ENCODE assay signal across 13 mouse cellular contexts in the genomic region with DNA sequence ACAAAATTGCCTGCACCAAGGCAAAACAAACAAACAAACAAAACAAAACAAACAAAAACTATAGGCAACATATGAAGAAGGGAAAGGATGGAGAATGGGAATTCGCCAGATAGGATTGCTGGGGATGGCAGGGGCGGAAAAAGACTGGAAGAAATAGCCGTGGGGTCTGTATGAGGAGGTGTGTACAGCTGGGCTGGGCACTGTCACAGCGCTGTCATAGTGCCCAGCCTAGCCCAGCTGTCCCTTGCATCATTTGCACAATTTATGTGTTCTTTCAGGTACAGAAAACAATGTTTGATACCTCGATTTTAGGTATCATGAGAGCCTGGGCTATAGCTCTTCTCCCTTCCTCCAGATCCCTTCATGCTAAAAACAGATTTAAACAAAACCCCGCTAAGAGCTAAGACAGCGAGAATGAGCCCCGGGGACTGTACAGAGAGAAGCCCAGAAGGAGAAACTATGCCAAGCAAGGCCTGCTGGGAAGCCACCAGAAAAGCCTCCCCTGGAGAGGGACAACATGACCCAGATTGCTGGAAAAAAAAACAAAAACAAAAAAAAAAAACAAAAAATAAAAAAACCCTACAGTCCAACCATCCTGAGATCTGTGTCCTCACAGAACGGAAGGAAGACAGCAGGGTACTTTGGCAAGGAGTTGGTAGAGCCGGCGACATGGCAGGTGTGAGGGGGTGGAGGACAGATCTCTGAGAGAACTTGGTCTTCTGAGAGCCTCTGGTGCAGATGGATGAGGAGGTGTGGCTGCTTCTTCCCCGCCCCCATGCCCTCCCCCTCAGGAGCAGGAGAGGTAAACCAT.
DNase-seq lines count a peak whose midpoint lies in the region; ATAC-seq lines count a peak whose summit lies in the region.
"Had no signal": no experiment of that assay in that cellular context is flagged by ENCODE, and none has a peak within 500 bp of the region (broad histone marks: within the 10 kb centered on the region; RNA-seq: fewer than 3 reads in every experiment).

No protein-coding gene starts in this region.

- no peaks in the 10 kb centered on the region for H3K27me3 ChIP-seq in heart, embryonic 12.5 days (replicated peaks)
- H3K27me3 ChIP-seq: CH12.LX; embryonic facial prominence, embryonic 13.5 days had no signal

- no peak for DNase-seq in heart, postnatal 14 days
- DNase-seq in brain, adult 2 months (ENCODE audit: low read depth, low spot score), result peak; percentile 97
- peak; percentile 79 for DNase-seq in layer of hippocampus, adult 9-11 months
- peak; percentile 26 for DNase-seq in right cerebral cortex, postnatal 14 days
- no peak for DNase-seq in kidney, adult 8-10 months
- no peak for DNase-seq in urinary bladder, postnatal 14 days (ENCODE audit: low spot score)
- DNase-seq in adrenal gland, adult 2 months, result no peak
- DNase-seq: adrenal gland, postnatal 25 days; kidney, adult 11 months; lung, adult 18-20 months had no signal

- no peak overlapping the region for H3K4me3 ChIP-seq in heart, embryonic 12.5 days

- H3K4me2 ChIP-seq in heart, embryonic 12.5 days, result no peak overlapping the region

- peaks cover 5% of the 10 kb centered on the region for H3K4me1 ChIP-seq in heart, embryonic 12.5 days (replicated peaks)

- 64% methylated on average over 12 of the region's 12 CpGs for WGBS in heart, embryonic 12.5 days

- no peaks in the 10 kb centered on the region for H3K9me3 ChIP-seq in heart, embryonic 12.5 days (replicated peaks)
- H3K9me3 ChIP-seq: embryonic facial prominence, embryonic 13.5 days had no signal

- H3K36me3 ChIP-seq in heart, embryonic 12.5 days, result no peaks in the 10 kb centered on the region
- H3K36me3 ChIP-seq: embryonic facial prominence, embryonic 13.5 days had no signal

- H3K27ac ChIP-seq in heart, embryonic 12.5 days (ENCODE audit: poor library complexity, severe bottlenecking), result no peak overlapping the region
- H3K27ac ChIP-seq: embryonic facial prominence, embryonic 13.5 days had no signal

- H3K9ac ChIP-seq in heart, embryonic 12.5 days, result no peak overlapping the region

- intact Hi-C loops in heart, postnatal 14 days (cut with DNase I), result no loop called here

- peak; percentile 15; the same call in 1 of the 2 replicates for ATAC-seq in heart, embryonic 12.5 days (ENCODE audit: insufficient number of reproducible peaks, low FRiP score)

Comparison
In these comparisons a context has a peak if more than half of its experiments do, and no peak if none do; other contexts are left out.
1. DNase-seq: peak in brain, adult 2 months (single experiment), layer of hippocampus, adult 9-11 months (single experiment) and right cerebral cortex, postnatal 14 days (single experiment); none in heart, postnatal 14 days (0 of 2), kidney, adult 8-10 months (0 of 2), urinary bladder, postnatal 14 days (single experiment) and adrenal gland, adult 2 months (single experiment).